Mouse (Mus musculus): ENCODE measurements around the gene Mgll. TPM values are rescaled to one million over a fixed set of nuclear protein-coding genes. Genes with fewer than 3 reads are reported as not detected.

Mgll gene
- polyA plus RNA-seq, 1 experiment from 2014 or later: 29.9 TPM

DNA sequence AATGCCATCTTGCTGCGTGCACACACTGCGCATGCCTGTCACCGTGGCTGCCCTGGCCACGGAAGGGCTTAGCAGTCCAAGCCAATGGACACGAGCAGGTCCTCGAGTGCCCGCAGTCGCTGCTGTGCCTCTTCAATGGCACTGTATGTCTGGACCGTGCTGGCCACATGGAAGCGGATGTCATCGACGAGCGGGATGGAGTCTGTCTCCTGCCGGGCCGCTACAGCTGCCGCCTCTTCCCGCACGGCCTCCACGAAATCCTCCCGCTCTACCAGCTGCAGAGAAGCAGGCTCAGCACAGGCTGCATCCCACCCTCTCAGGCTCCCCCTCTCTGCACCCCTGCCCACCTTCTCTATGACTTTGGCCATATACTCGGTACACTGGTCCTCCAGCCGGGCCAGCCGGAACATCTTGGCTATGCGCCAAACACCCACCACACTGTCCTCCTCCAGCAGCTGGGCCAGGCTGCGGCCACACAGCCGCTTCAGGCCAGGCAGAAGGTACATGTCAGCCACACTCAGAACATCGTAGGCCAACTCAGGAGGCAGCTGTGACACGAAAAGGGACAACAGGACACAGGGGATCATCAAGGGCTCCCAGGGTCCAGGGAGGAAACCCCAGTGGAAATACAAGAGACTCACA, 112.1 kb downstream of the Mgll start:
- no peak for ATAC-seq (ENCODE audit: low FRiP score, low TSS enrichment)
- Histone ChIP-seq H3K27ac (ENCODE audit: low read depth, low read length) (no peak overlapping the region), H3K4me1 (ENCODE audit: control insufficient read depth, insufficient read depth, low read length) (peaks cover 11% of the 10 kb centered on the region), H3K4me2 (replicated peaks; ENCODE audit: low read depth, low read length) (no peak overlapping the region), H3K27me3 (ENCODE audit: control insufficient read depth, insufficient read depth, low read length) (no peaks in the 10 kb centered on the region), H3K4me3 (ENCODE audit: low read length) (no peak overlapping the region), H3K9ac (ENCODE audit: low read depth, low read length) (no peak overlapping the region), H3K36me3 (ENCODE audit: control insufficient read depth, insufficient read depth, low read length) (peaks cover 35% of the 10 kb centered on the region), H3K9me3 (ENCODE audit: control insufficient read depth, low read length) (no peaks in the 10 kb centered on the region)
- WGBS: 89% methylated on average over 28 of the region's 28 CpGs

- H3K27ac ChIP-seq (ENCODE audit: low read depth, low read length): no peak overlapping the region
Observed at GRCm38 (mm10) chr6:88837999-88838398, 113.8 kb downstream of the Mgll start.

GRCm38 (mm10) chr6:88838613-88839012, 114.4 kb downstream of the Mgll start:
- WGBS: 93% methylated on average over 10 of the region's 10 CpGs
- ATAC-seq (ENCODE audit: low FRiP score, low TSS enrichment): no peak
- no peak overlapping the region for H3K27ac ChIP-seq (ENCODE audit: low read depth, low read length)

More at GRCm38 (mm10) chr6:88837999-88838398, 113.8 kb downstream of the Mgll start:
- no peaks in the 10 kb centered on the region for H3K27me3 ChIP-seq (ENCODE audit: control insufficient read depth, insufficient read depth, low read length)
- H3K4me1 ChIP-seq (ENCODE audit: control insufficient read depth, insufficient read depth, low read length): peaks cover 12% of the 10 kb centered on the region
- no peak overlapping the region for H3K4me3 ChIP-seq (ENCODE audit: low read length)
- H3K36me3 ChIP-seq (ENCODE audit: control insufficient read depth, insufficient read depth, low read length): peaks cover 35% of the 10 kb centered on the region
- no peak overlapping the region for H3K4me2 ChIP-seq (replicated peaks; ENCODE audit: low read depth, low read length)
- H3K9me3 ChIP-seq (ENCODE audit: control insufficient read depth, low read length): no peaks in the 10 kb centered on the region
- no peak for ATAC-seq (ENCODE audit: low FRiP score, low TSS enrichment)
- no peak overlapping the region for H3K9ac ChIP-seq (ENCODE audit: low read depth, low read length)
- WGBS: 91% methylated on average over 12 of the region's 12 CpGs

DNA sequence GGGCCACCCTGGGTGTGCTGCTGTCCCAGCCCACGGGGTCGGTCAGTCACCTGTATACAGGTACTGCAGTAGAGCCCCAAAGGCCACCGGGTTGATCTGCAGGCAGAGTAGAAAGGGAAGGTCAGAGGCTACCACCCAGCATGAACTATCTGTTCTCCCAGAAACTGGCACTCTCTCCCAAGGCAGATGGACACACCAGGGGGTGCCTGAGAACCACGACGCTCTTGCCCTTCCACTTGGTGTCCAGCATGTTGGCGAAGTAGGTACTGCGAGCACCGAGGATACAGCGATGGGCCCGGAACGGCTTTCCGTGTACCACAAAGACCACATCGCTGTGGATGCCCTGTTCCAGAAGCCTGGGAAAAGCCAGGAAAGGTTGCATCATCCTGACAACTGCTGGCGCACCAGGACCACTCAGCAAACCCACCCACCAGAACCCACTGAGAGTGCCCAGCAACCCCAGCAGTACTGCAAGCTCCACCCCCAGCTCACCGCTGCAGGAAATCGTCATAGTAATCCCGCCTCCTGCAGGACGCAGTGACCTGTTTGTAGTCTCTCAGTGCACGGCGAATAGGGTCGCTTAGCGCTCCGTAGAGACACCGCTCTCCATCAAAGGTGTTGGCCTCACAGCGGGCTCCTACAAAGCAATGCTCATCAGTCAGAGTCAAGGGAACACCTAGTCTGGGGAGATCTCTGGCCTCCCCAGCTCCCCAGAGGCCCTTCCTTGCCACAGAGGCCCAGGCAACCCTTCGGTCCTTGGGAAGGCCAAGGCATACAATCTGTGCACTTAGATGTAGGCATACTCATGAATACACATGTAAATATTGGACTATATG, 115.1 kb downstream of the Mgll start:
- H3K36me3 ChIP-seq (ENCODE audit: control insufficient read depth, insufficient read depth, low read length): peaks cover 35% of the 10 kb centered on the region
- H3K9ac ChIP-seq (ENCODE audit: low read depth, low read length): no peak overlapping the region
- 86% methylated on average over 26 of the region's 26 CpGs for WGBS
- no peak overlapping the region for H3K4me2 ChIP-seq (replicated peaks; ENCODE audit: low read depth, low read length)
- H3K9me3 ChIP-seq (ENCODE audit: control insufficient read depth, low read length): no peaks in the 10 kb centered on the region
- no peaks in the 10 kb centered on the region for H3K27me3 ChIP-seq (ENCODE audit: control insufficient read depth, insufficient read depth, low read length)
- no peak overlapping the region for H3K4me3 ChIP-seq (ENCODE audit: low read length)
- peaks cover 13% of the 10 kb centered on the region for H3K4me1 ChIP-seq (ENCODE audit: control insufficient read depth, insufficient read depth, low read length)
- ATAC-seq (ENCODE audit: low FRiP score, low TSS enrichment): no peak
- no peak overlapping the region for H3K27ac ChIP-seq (ENCODE audit: low read depth, low read length)

More at GRCm38 (mm10) chr6:88838613-88839012, 114.4 kb downstream of the Mgll start:
- no peak overlapping the region for H3K4me2 ChIP-seq (replicated peaks; ENCODE audit: low read depth, low read length)
- H3K9ac ChIP-seq (ENCODE audit: low read depth, low read length): no peak overlapping the region
- peaks cover 35% of the 10 kb centered on the region for H3K36me3 ChIP-seq (ENCODE audit: control insufficient read depth, insufficient read depth, low read length)
- no peaks in the 10 kb centered on the region for H3K9me3 ChIP-seq (ENCODE audit: control insufficient read depth, low read length)
- peaks cover 13% of the 10 kb centered on the region for H3K4me1 ChIP-seq (ENCODE audit: control insufficient read depth, insufficient read depth, low read length)
- H3K27me3 ChIP-seq (ENCODE audit: control insufficient read depth, insufficient read depth, low read length): no peaks in the 10 kb centered on the region
- H3K4me3 ChIP-seq (ENCODE audit: low read length): no peak overlapping the region

GRCm38 (mm10) chr6:88840211-88840610, 116.0 kb downstream of the Mgll start:
- Histone ChIP-seq H3K36me3 (ENCODE audit: control insufficient read depth, insufficient read depth, low read length) (peaks cover 35% of the 10 kb centered on the region), H3K9ac (ENCODE audit: low read depth, low read length) (no peak overlapping the region), H3K4me3 (ENCODE audit: low read length) (no peak overlapping the region), H3K4me1 (ENCODE audit: control insufficient read depth, insufficient read depth, low read length) (peaks cover 13% of the 10 kb centered on the region), H3K4me2 (replicated peaks; ENCODE audit: low read depth, low read length) (no peak overlapping the region; the same call in 1 of the 2 replicates), H3K27ac (ENCODE audit: low read depth, low read length) (no peak overlapping the region), H3K9me3 (ENCODE audit: control insufficient read depth, low read length) (no peaks in the 10 kb centered on the region), H3K27me3 (ENCODE audit: control insufficient read depth, insufficient read depth, low read length) (no peaks in the 10 kb centered on the region)
- no peak for ATAC-seq (ENCODE audit: low FRiP score, low TSS enrichment)
- 76% methylated on average over 3 of the region's 3 CpGs for WGBS

- Histone ChIP-seq H3K4me2 (replicated peaks; ENCODE audit: low read depth, low read length) (peak overlapping the region; percentile 86), H3K27ac (ENCODE audit: low read depth, low read length) (peak overlapping the region; percentile 56; the same call in 1 of the 2 replicates), H3K9me3 (ENCODE audit: control insufficient read depth, low read length) (no peaks in the 10 kb centered on the region), H3K9ac (ENCODE audit: low read depth, low read length) (peak overlapping the region; percentile 78), H3K36me3 (ENCODE audit: control insufficient read depth, insufficient read depth, low read length) (peaks cover 29% of the 10 kb centered on the region), H3K27me3 (ENCODE audit: control insufficient read depth, insufficient read depth, low read length) (no peaks in the 10 kb centered on the region), H3K4me3 (ENCODE audit: low read length) (peak overlapping the region; percentile 81), H3K4me1 (ENCODE audit: control insufficient read depth, insufficient read depth, low read length) (peaks cover 13% of the 10 kb centered on the region)
- no peak for ATAC-seq (ENCODE audit: low FRiP score, low TSS enrichment)
- WGBS: 43% methylated on average over 9 of the region's 9 CpGs
Observed at GRCm38 (mm10) chr6:88840791-88841513, 116.7 kb downstream of the Mgll start.

DNA sequence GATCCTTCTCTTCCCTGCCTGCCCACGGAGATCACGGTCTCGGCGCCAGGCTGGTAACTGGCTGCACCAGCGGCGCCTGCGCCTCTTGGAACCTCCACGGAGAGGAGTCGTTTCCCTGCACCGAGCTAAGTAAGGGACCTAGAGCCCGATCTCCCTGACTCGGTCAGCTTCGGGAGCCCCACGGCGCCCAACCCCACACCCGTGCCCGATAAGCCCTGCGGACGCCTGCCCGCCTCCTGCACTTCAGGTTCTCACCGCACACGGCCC, 117.2 kb downstream of the Mgll start:
- Histone ChIP-seq H3K4me2 (replicated peaks; ENCODE audit: low read depth, low read length) (peak overlapping the region; percentile 86), H3K4me3 (ENCODE audit: low read length) (peak overlapping the region; percentile 81), H3K4me1 (ENCODE audit: control insufficient read depth, insufficient read depth, low read length) (peaks cover 13% of the 10 kb centered on the region), H3K9ac (ENCODE audit: low read depth, low read length) (peak overlapping the region; percentile 78), H3K36me3 (ENCODE audit: control insufficient read depth, insufficient read depth, low read length) (peaks cover 25% of the 10 kb centered on the region), H3K27me3 (ENCODE audit: control insufficient read depth, insufficient read depth, low read length) (no peaks in the 10 kb centered on the region), H3K27ac (ENCODE audit: low read depth, low read length) (peak overlapping the region; percentile 56; the same call in 1 of the 2 replicates), H3K9me3 (ENCODE audit: control insufficient read depth, low read length) (no peaks in the 10 kb centered on the region)
- no peak; the same call in 1 of the 2 replicates for ATAC-seq (ENCODE audit: low FRiP score, low TSS enrichment)
- under 1% methylated on average over 21 of the region's 22 CpGs for WGBS

DNA sequence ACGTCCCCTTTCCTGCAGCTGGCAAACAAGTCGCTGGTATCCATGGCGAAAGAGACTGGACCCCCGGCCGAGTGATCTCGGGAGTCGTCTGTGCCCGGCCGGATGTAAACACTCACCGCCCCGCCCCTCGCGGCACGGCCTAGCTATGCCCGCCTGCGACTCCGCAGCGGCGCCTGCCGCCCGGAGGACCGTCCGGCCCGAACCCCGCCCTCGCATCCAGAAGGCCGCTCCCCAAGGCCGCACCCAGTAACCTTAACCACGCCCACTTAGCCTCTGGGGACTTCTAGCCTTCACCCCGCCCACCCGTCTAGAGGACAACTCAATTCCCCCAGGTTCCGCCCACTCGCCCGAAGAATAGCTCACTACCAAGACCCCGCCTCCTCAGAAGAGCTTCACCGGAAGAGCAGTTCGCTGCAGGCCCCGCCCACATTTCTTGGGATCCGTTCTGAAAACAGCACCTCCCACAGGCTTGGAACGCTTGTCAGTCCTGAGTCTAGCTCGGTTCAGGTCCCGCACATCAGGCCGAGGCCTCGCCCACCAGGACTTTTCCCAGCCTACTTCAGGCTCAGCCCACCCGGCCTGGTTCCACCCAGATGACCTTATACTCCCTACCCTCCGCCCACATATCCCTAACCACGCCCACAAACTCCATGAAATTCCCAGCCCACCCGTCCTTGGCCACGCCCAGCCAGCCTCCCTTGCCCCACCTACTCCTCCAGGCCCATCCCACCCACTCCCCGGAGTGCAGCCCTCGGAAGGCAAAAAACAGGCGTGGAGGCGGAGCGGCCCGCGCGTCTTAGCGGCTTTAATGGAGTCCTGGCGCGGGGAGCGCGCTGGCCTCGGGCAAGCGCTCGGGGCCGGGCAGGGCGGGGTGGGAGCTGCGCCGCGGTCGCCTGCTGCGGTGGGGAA, 117.8 kb downstream of the Mgll start, which contains the start of gene Abtb1:
Abtb1 (minus strand) TSS at position 204 of the 909 bp plus-strand sequence.
- peak within 1 kb of the TSS; percentile 81 for H3K4me3 ChIP-seq (ENCODE audit: low read length)
- peaks cover 13% of the 10 kb centered on the region for H3K4me1 ChIP-seq (ENCODE audit: control insufficient read depth, insufficient read depth, low read length)
- peak within 1 kb of the TSS; percentile 86 for H3K4me2 ChIP-seq (replicated peaks; ENCODE audit: low read depth, low read length)
- WGBS: under 1% methylated on average over 70 of the region's 72 CpGs
- H3K36me3 ChIP-seq (ENCODE audit: control insufficient read depth, insufficient read depth, low read length): peaks cover 20% of the 10 kb centered on the region
- peak within 1 kb of the TSS; percentile 78 for H3K9ac ChIP-seq (ENCODE audit: low read depth, low read length)
- no peaks in the 10 kb centered on the region for H3K9me3 ChIP-seq (ENCODE audit: control insufficient read depth, low read length)
- no peaks in the 10 kb centered on the region for H3K27me3 ChIP-seq (ENCODE audit: control insufficient read depth, insufficient read depth, low read length)
- ATAC-seq (ENCODE audit: low FRiP score, low TSS enrichment): peak; percentile 96
- H3K27ac ChIP-seq (ENCODE audit: low read depth, low read length): peak within 1 kb of the TSS; percentile 71
